In the genomic region with DNA sequence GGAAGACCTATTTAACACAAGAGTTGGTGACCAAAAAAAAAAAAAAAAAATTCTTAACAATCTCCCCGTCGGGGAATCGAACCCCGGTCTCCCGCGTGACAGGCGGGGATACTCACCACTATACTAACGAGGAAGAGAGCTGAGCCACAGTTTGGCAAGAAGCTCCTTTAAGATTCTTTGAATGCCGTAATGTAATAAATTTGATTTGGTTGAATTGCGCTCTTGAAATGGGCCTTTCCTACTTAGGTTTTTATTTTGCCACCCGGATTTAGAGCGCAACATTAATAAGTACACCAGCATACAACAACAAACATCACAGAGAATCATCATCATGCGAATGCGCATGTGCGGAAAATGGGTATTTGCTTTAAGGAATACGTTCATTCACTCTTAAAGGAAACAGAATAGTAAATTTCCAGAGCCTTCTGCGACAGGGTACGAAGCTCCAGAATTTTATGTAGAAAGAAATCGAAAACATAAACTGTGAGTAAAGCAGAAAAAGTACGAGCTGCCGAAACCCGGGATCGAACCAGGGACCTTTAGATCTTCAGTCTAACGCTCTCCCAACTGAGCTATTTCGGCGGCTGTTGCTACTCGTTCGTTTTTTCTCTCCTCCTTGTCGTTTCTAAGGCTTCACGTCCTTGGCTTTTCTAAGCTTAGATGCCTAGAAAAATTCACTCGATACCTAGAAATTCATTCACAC, we compare ENCODE assay signal across 8 mouse cellular contexts. TPM values are rescaled to one million over a fixed set of nuclear protein-coding genes. Genes with fewer than 3 reads are reported as not detected.
DNase-seq lines count a peak whose midpoint lies in the region; ATAC-seq lines count a peak whose summit lies in the region.

No protein-coding gene starts in this region.

- peak; percentile 90 to 99 for DNase-seq in adrenal gland, adult (ENCODE audit: inconsistent age in 2 of 2, low spot score in 1 of 2)
- DNase-seq in embryo, embryonic 10 days (ENCODE audit: low spot score): peak; percentile 89
- DNase-seq in gastrocnemius, postnatal 14 days: peak; percentile 70
- peak; percentile 80 to 85 for DNase-seq in left cerebral cortex, postnatal 10 days (ENCODE audit: extremely low spot score in 1 of 2, low spot score in 2 of 2)
- peak; percentile 82 for DNase-seq in right cerebral cortex, postnatal 14 days
- peak; percentile 89 for DNase-seq in yolk sac, embryonic 10.5 days (ENCODE audit: low spot score)

- intact Hi-C loops in gastrocnemius, postnatal 14 days (cut with DNase I; ENCODE audit: low total_unique reads): no loop called here
- intact Hi-C loops in left cerebral cortex, postnatal 10 days (cut with DNase I): no loop called here

- ATAC-seq in inflammation-experienced regulatory T-cells, adult 6 months: peak; percentile 63
- peak; percentile 25 for ATAC-seq in megakaryocyte progenitor cell, adult 5-6 weeks (replicated peaks; ENCODE audit: poor library complexity)

RNA-seq across cellular contexts. Expression of gene Ubc, which starts 15.7 kb away (rescaled TPM):
- total RNA-seq in gastrocnemius, postnatal 14 days (2021): 1,000 to 10,000 TPM in 1 of 2 experiments, 100 to 1,000 TPM in 1; 660 to 1,001 TPM
- 1,000 to 10,000 TPM in 2 of 3 experiments, 100 to 1,000 TPM in 1; 741 to 1,375 (median 1,290) TPM for polyA plus RNA-seq in inflammation-experienced regulatory T-cells, adult 6 months (2017; shearing (Covaris generic))
- 100 to 1,000 TPM; 831 to 842 TPM for total RNA-seq in left cerebral cortex, postnatal 10 days (2021)
- 172 and 201 TPM in 2 replicates for total RNA-seq in megakaryocyte progenitor cell, adult 5-6 weeks (2015)
- total RNA-seq in megakaryocyte progenitor cell, adult 5-6 weeks (2017): 204 and 293 TPM in 2 replicates

RNA-seq across cellular contexts. Expression of gene Gm10382, which starts 16.6 kb away (rescaled TPM):
- total RNA-seq in gastrocnemius, postnatal 14 days (2021): not detected
- 1 to 10 TPM in 2 of 3 experiments, under 1 TPM in 1; 0.65 to 1.1 (median 1.0) TPM for polyA plus RNA-seq in inflammation-experienced regulatory T-cells, adult 6 months (2017; shearing (Covaris generic))
- under 1 TPM; 0.39 to 0.56 TPM for total RNA-seq in left cerebral cortex, postnatal 10 days (2021)
- not detected in 2 replicates for total RNA-seq in megakaryocyte progenitor cell, adult 5-6 weeks (2015)
- total RNA-seq in megakaryocyte progenitor cell, adult 5-6 weeks (2017): 0.91 and 1.3 TPM in 2 replicates

RNA-seq across cellular contexts. Expression of gene Dhx37, which starts 28.2 kb away (rescaled TPM):
- total RNA-seq in gastrocnemius, postnatal 14 days (2021): 1 to 10 TPM; 3.6 to 4.0 TPM
- 10 to 100 TPM in 1 of 3 experiments, 1 to 10 TPM in 2; 6.9 to 10.2 (median 9.2) TPM for polyA plus RNA-seq in inflammation-experienced regulatory T-cells, adult 6 months (2017; shearing (Covaris generic))
- total RNA-seq in left cerebral cortex, postnatal 10 days (2021): 10 to 100 TPM; 12.2 to 14.5 TPM
- total RNA-seq in megakaryocyte progenitor cell, adult 5-6 weeks (2015): 18.9 and 20.0 TPM in 2 replicates
- 47.9 and 56.5 TPM in 2 replicates for total RNA-seq in megakaryocyte progenitor cell, adult 5-6 weeks (2017)

RNA-seq across cellular contexts. Expression of gene Bri3bp, which starts 35.7 kb away (rescaled TPM):
- total RNA-seq in gastrocnemius, postnatal 14 days (2021): 1 to 10 TPM; 5.3 to 6.4 TPM
- polyA plus RNA-seq in inflammation-experienced regulatory T-cells, adult 6 months (2017; shearing (Covaris generic)): 10 to 100 TPM in 1 of 3 experiments, 1 to 10 TPM in 2; 5.6 to 12.9 (median 8.3) TPM
- 10 to 100 TPM; 81.3 to 83.6 TPM for total RNA-seq in left cerebral cortex, postnatal 10 days (2021)
- total RNA-seq in megakaryocyte progenitor cell, adult 5-6 weeks (2015): 53.2 and 60.7 TPM in 2 replicates
- total RNA-seq in megakaryocyte progenitor cell, adult 5-6 weeks (2017): 27.7 and 31.0 TPM in 2 replicates

Comparison
In these comparisons a context has a peak if more than half of its experiments do, and no peak if none do; other contexts are left out.
1. Peak in every context shown above with its lines: DNase-seq and ATAC-seq.